Mouse (Mus musculus) lung, postnatal 0 days (tissue): ENCODE measurements at regions not wholly inside any gene's neighbourhood (a gene's known extent, or its start where the extent isn't known, plus 50 kb on each side); places are given as distances from the start of the nearest gene placed in this dataset.

Experiments
- ATAC-seq: fragments of 200-750 bp; cut with Nextera tagmentation; 2 replicates; pipeline ENCODE4 v1.8.0; 2017; ENCODE audit warnings: moderate library complexity
- DNase-seq: peaks from one replicate; pipeline ENCODE4 v3.0.0-alpha.2; 2016; ENCODE audit warnings: low spot score
- H3K27ac ChIP-seq: fragments of 300-500 bp; sonication (generic); 2 replicates; pipeline ENCODE4 v1.5.1; 2014; ENCODE audit warnings: antibody characterized with exemption, mild to moderate bottlenecking, low read length, mixed read lengths
- H3K27me3 ChIP-seq: fragments of 300-500 bp; sonication (generic); replicated peaks from 2 replicates; pipeline ENCODE4 v1.6.1; 2014; ENCODE audit warnings: low read length, mixed read lengths; ENCODE audit not compliant: insufficient read depth
- H3K36me3 ChIP-seq: fragments of 300-500 bp; sonication (generic); 2 replicates; pipeline ENCODE4 v1.6.1; 2014; ENCODE audit warnings: low read length, mixed read lengths; ENCODE audit not compliant: insufficient read depth
- H3K4me1 ChIP-seq: fragments of 300-500 bp; sonication (generic); 2 replicates; pipeline ENCODE4 v1.6.1; 2014; ENCODE audit warnings: antibody characterized with exemption, low read depth, low read length, mixed read lengths; ENCODE audit not compliant: insufficient read depth
- H3K4me2 ChIP-seq: fragments of 300-500 bp; sonication (generic); replicated peaks from 2 replicates; pipeline ENCODE4 v1.6.1; 2014; ENCODE audit warnings: low read depth, mild to moderate bottlenecking, low read length, moderate library complexity, mixed read lengths
- H3K4me3 ChIP-seq: fragments of 300-500 bp; sonication (generic); 2 replicates; pipeline ENCODE4 v1.5.1; 2014; ENCODE audit warnings: low read depth, low read length
- H3K9ac ChIP-seq: fragments of 300-500 bp; sonication (generic); replicated peaks from 2 replicates; pipeline ENCODE4 v1.6.1; 2014; ENCODE audit warnings: low read depth, mild to moderate bottlenecking
- H3K9me3 ChIP-seq: fragments of 300-500 bp; sonication (generic); 2 replicates; pipeline ENCODE4 v1.6.1; 2016; ENCODE audit warnings: low read length, mixed read lengths
- CTCF ChIP-seq: IDR thresholded peaks from 2 replicates; pipeline ENCODE4 v1.5.1; 2016; ENCODE audit warnings: antibody characterized with exemption, mild to moderate bottlenecking
- EP300 ChIP-seq: IDR thresholded peaks from 2 replicates; pipeline ENCODE4 v1.6.1; 2016; ENCODE audit warnings: antibody characterized with exemption, mild to moderate bottlenecking, control low read depth
- WGBS: fragments of 180-500 bp; shearing (Covaris S2); extraction: QIAGEN DNeasy Blood & Tissue Kit; methylation state at CpG from one replicate; pipeline ENCODE4 v1.1.7; 2014; 5-methylcytosine and 5-hydroxymethylcytosine counted together

DNA sequence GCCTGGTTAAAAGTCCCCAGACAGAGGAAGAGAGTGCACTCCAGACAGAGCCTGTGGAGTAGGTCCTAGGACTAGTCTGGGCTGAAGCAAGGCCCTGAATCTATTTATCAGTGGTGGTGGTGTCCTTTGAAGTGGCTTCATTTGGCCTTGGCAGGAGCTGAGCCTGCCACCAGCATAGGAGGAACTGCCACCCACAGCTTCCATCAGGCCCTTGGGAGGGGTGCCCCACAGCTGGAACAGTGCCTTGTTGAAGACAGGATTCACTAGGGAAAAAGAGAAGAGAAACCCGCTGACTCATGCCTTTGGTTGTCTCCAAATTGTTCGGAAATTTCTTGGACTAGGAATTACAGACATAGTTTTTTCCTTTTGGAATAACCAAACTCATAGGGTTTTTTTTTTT lies 574.6 kb downstream of the Gsdmc2 start:
- Histone ChIP-seq H3K27me3 (no peaks in the 10 kb centered on the region), H3K27ac (no peak overlapping the region), H3K4me1 (no peaks in the 10 kb centered on the region), H3K4me3 (no peak overlapping the region), H3K9ac (no peak overlapping the region), H3K9me3 (no peaks in the 10 kb centered on the region), H3K36me3 (no peaks in the 10 kb centered on the region), H3K4me2 (no peak overlapping the region)
- DNase-seq (no peak), ATAC-seq (no peak)
- no peak for TF ChIP-seq EP300
- no peak for TF ChIP-seq CTCF
- 73% methylated on average over 2 of the region's 2 CpGs for WGBS

DNA sequence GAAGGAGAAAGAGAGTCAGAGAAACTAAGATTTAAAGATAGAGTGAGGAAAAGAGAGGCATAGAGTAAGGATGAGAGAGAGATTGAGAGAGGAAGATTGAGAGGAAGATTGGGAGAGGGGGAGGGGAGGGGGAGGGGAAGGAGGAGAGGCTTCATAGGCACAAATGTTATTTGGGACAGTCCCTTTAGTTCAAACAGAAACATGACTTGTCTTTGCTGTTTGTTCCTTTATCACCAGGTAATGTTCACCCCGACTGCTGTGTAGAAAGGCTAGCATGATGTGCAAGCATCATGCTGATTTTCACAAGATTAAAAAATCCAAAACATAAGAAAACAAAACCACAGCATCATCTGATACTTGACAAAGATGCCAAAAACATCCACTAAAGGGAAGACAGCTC lies 579.1 kb downstream of the Gsdmc2 start:
- DNase-seq (no peak), ATAC-seq (no peak)
- WGBS, result 58% methylated on average over 1 of the region's 1 CpGs
- no peaks in the 10 kb centered on the region for H3K36me3 ChIP-seq
- no peak overlapping the region for H3K9ac ChIP-seq
- no peaks in the 10 kb centered on the region for H3K4me1 ChIP-seq
- H3K27me3 ChIP-seq, result no peaks in the 10 kb centered on the region
- H3K4me2 ChIP-seq, result no peak overlapping the region
- no peak overlapping the region for H3K4me3 ChIP-seq
- H3K9me3 ChIP-seq, result no peaks in the 10 kb centered on the region
- TF ChIP-seq EP300 (no peak), CTCF (no peak)
- no peak overlapping the region for H3K27ac ChIP-seq

DNA sequence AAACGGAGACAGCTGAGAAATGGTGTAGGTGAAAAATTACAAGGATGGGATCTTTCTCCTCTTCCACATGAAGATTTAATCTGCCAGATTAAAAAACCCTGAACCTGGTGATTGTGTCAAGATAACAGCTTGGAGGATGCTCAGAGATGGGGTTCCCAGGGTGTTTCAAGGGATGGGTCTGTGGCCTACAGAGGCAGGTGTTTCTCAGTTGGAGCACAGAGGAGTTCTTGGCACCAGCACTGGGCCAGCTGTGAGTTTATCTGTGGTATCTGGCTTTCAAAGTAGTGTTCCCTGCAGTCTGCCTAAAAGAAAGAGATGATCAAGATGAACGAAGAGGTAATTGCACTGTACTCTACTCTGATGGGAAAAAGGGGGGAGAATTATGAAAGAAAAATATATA lies 589.2 kb downstream of the Gsdmc2 start:
- no peak overlapping the region for H3K27ac ChIP-seq
- no peak overlapping the region for H3K4me3 ChIP-seq
- DNase-seq (no peak), ATAC-seq (no peak)
- H3K27me3 ChIP-seq, result no peaks in the 10 kb centered on the region
- WGBS, result 79% methylated on average over 2 of the region's 2 CpGs
- H3K4me1 ChIP-seq, result no peaks in the 10 kb centered on the region
- H3K4me2 ChIP-seq, result no peak overlapping the region
- H3K36me3 ChIP-seq, result no peaks in the 10 kb centered on the region
- no peak for TF ChIP-seq CTCF
- no peak for TF ChIP-seq EP300
- no peak overlapping the region for H3K9ac ChIP-seq
- H3K9me3 ChIP-seq, result no peaks in the 10 kb centered on the region

DNA sequence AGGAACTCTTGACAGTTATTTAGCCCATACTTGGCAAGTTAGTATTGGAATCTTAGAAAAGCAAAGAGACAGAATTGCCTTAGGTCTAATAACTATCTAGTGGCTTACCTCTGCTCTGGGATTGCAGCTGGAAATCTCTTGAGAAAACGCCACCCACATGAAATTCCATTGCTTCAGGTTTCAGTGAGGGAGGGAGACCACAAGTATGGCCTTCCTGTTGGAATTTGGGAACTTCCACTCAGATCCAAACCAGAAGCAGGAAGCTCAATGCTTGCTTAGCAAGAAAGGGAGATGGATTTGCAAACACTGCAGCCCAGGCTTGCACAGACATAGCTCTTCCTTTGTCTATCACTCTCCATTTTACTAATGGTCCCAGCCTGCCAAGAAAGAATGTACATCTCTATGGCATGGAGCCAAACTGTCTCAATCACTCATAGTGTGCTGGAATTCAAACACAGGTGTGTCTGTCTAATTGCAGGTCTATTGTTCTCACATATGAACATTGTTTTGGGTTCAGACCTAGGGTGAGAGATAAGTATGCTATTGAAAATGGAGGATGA lies 592.1 kb downstream of the Gsdmc2 start:
- H3K9me3 ChIP-seq, result no peaks in the 10 kb centered on the region
- WGBS, result 50% methylated on average over 1 of the region's 1 CpGs
- no peaks in the 10 kb centered on the region for H3K27me3 ChIP-seq
- no peak overlapping the region for H3K27ac ChIP-seq
- TF ChIP-seq CTCF, result no peak
- no peak for TF ChIP-seq EP300
- no peak overlapping the region for H3K4me3 ChIP-seq
- H3K4me1 ChIP-seq, result no peaks in the 10 kb centered on the region
- ATAC-seq, result no peak
- H3K9ac ChIP-seq, result no peak overlapping the region
- no peak for DNase-seq
- H3K4me2 ChIP-seq, result no peak overlapping the region
- no peaks in the 10 kb centered on the region for H3K36me3 ChIP-seq

DNA sequence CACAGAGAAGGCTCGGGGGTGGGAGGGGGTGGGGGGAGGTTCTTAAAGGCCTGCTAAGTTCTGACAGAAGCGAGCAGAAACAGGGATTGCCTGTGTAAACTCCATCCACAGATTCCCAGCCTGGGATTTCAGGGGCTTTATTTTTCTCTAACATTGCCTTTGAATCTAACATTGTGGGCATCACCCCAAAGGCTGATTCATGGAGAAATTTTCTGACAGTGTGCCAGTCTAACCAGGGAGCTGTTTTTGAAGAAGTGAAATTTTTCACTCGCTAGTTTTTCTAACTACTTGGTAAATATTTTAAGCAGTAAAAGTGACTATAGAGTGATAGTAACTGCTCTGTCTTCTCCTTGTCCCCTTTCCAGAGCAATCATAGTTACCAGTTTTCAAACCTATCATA lies 606.4 kb downstream of the Gsdmc2 start:
- 47% methylated on average over 3 of the region's 3 CpGs for WGBS
- no peak overlapping the region for H3K4me2 ChIP-seq
- no peak overlapping the region for H3K9ac ChIP-seq
- no peaks in the 10 kb centered on the region for H3K9me3 ChIP-seq
- ATAC-seq (no peak), DNase-seq (no peak)
- H3K4me3 ChIP-seq, result no peak overlapping the region
- no peaks in the 10 kb centered on the region for H3K36me3 ChIP-seq
- no peaks in the 10 kb centered on the region for H3K27me3 ChIP-seq
- no peaks in the 10 kb centered on the region for H3K4me1 ChIP-seq
- no peak overlapping the region for H3K27ac ChIP-seq
- TF ChIP-seq CTCF (no peak), EP300 (no peak)

DNA sequence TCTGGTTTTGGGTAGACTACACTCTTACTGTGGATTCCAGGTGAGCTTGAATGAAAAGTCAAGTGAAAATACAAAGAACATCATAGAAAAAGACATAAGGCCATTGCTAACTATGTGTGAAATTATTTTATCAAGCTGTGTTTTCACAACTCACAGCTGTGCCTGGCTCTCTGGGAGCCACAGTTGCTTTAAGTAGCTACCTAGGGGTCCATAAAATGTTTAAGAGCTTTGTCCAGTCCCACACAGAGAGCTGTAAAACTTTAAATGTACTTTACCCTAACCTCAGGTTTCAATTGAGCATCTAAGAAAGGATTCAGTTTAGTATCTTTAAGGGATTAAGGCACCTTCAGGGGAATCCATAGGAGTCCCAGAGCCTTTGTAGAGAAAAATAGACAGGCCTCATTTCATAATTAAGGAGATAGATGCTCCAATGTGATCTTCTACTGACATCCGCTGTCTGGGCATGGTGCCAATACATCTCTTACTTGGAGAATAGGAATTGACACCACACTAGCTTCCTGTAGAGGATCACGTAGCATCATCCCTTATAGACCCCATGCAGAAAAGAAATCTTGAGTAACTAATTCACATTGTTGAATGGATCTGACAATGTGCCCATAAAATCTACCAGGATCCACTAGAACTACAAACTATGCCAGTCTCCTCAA lies 626.5 kb downstream of the Gsdmc2 start:
- H3K27me3 ChIP-seq, result no peaks in the 10 kb centered on the region
- no peak overlapping the region for H3K4me3 ChIP-seq
- no peak overlapping the region for H3K4me2 ChIP-seq
- no peak overlapping the region for H3K9ac ChIP-seq
- no peak for ATAC-seq
- TF ChIP-seq CTCF, result no peak
- TF ChIP-seq EP300, result no peak
- no peaks in the 10 kb centered on the region for H3K36me3 ChIP-seq
- DNase-seq, result no peak
- no peak overlapping the region for H3K27ac ChIP-seq
- no peaks in the 10 kb centered on the region for H3K9me3 ChIP-seq
- 46% methylated on average over 2 of the region's 2 CpGs for WGBS
- H3K4me1 ChIP-seq, result no peaks in the 10 kb centered on the region

DNA sequence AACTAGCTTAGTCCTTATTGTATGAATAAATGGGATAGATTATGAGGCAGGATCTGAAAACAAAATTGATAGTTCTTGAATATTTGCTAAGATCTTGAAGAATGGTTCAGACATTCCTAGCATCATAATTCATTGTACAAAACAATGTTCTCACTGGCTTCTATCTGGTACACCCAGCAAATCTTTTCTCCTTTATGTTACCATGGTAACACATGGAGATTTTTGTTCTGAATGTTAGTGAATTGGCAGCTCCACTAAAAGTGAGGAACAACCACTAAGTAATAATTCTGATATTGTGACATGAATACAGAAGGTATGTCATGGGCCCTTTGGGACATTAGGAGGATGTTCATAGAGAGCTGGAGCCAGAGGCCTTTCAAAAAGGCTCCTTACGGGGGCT lies 639.8 kb downstream of the Gsdmc2 start:
- TF ChIP-seq CTCF (no peak), EP300 (no peak)

More for the DNA sequence above, 639.8 kb downstream of the Gsdmc2 start:
- no peaks in the 10 kb centered on the region for H3K27me3 ChIP-seq
- no peak overlapping the region for H3K9ac ChIP-seq
- H3K27ac ChIP-seq, result no peak overlapping the region
- no peaks in the 10 kb centered on the region for H3K4me1 ChIP-seq
- H3K9me3 ChIP-seq, result no peaks in the 10 kb centered on the region
- no peak overlapping the region for H3K4me2 ChIP-seq
- ATAC-seq (no peak), DNase-seq (no peak)
- H3K36me3 ChIP-seq, result no peaks in the 10 kb centered on the region
- no peak overlapping the region for H3K4me3 ChIP-seq
- 91% methylated on average over 1 of the region's 1 CpGs for WGBS
